Mouse (Mus musculus) stomach, embryonic 14.5 days (tissue): ENCODE results near the gene Kcnip4. TPM values are rescaled to one million over a fixed set of nuclear protein-coding genes. Genes with fewer than 3 reads are reported as not detected.

Experiments
- ATAC-seq: fragments of 200-750 bp; cut with Nextera tagmentation; 2 replicates; pipeline ENCODE4 v1.8.0; 2017; ENCODE audit warnings: low read depth, moderate TSS enrichment; ENCODE audit not compliant: insufficient number of reproducible peaks, insufficient read depth, low FRiP score
- H3K27ac ChIP-seq: fragments of 300-500 bp; sonication (generic); 2 replicates; pipeline ENCODE4 v1.5.1; 2014; ENCODE audit warnings: mild to moderate bottlenecking, low read length, moderate library complexity, mixed read lengths
- H3K27me3 ChIP-seq: fragments of 300-500 bp; sonication (generic); 2 replicates; pipeline ENCODE4 v1.6.1; 2014; ENCODE audit warnings: low read length, control low read depth, mixed read lengths; ENCODE audit not compliant: control insufficient read depth, insufficient read depth
- H3K36me3 ChIP-seq: fragments of 300-500 bp; sonication (generic); 2 replicates; pipeline ENCODE4 v1.6.1; 2014; ENCODE audit warnings: mild to moderate bottlenecking, control low read depth, low read length, moderate library complexity, mixed read lengths; ENCODE audit not compliant: control insufficient read depth, insufficient read depth
- H3K4me1 ChIP-seq: fragments of 300-500 bp; sonication (generic); 2 replicates; pipeline ENCODE4 v1.6.1; 2014; ENCODE audit warnings: low read length, control low read depth, mixed read lengths; ENCODE audit not compliant: control insufficient read depth, insufficient read depth
- H3K4me2 ChIP-seq: fragments of 300-500 bp; sonication (generic); replicated peaks from 2 replicates; pipeline ENCODE4 v1.6.1; 2014; ENCODE audit warnings: low read depth, low read length, control low read depth
- H3K4me3 ChIP-seq: fragments of 300-500 bp; sonication (generic); 2 replicates; pipeline ENCODE4 v1.5.1; 2014; ENCODE audit warnings: low read depth, low read length, control low read depth
- H3K9ac ChIP-seq: fragments of 300-500 bp; sonication (generic); replicated peaks from 2 replicates; pipeline ENCODE4 v1.6.1; 2014; ENCODE audit warnings: low read depth, mild to moderate bottlenecking, control low read depth, low read length, moderate library complexity, mixed read lengths
- H3K9me3 ChIP-seq: fragments of 300-500 bp; sonication (generic); 2 replicates; pipeline ENCODE4 v1.6.1; 2016; ENCODE audit warnings: low read depth, low read length, control low read depth; ENCODE audit not compliant: control insufficient read depth
- WGBS: fragments of 180-500 bp; shearing (Covaris S2); extraction: QIAGEN DNeasy Blood & Tissue Kit; methylation state at CpG from one replicate; pipeline ENCODE4 v1.1.7; 2014; 5-methylcytosine and 5-hydroxymethylcytosine counted together
- polyA plus RNA-seq: library from polyadenylated mRNA; unstranded; fragments of >200 nt; fragmentation: Nextera tagmentation; extraction: Ambion mirVana; gene quantifications from 2 replicates; pipeline ENCODE4 v1.2.1, GENCODE M21; 2014

Gene Kcnip4
- polyA plus RNA-seq, 1 experiment from 2014 or later, result 6.1 TPM

GRCm38 (mm10) chr5:48513354-48513753 is 1011.4 kb downstream of the Kcnip4 start:
- Histone ChIP-seq H3K4me3 (no peak overlapping the region), H3K4me2 (no peak overlapping the region), H3K4me1 (no peaks in the 10 kb centered on the region), H3K27me3 (no peaks in the 10 kb centered on the region), H3K27ac (no peak overlapping the region), H3K9me3 (no peaks in the 10 kb centered on the region), H3K36me3 (no peaks in the 10 kb centered on the region), H3K9ac (no peak overlapping the region)
- WGBS, result 92% methylated on average over 1 of the region's 1 CpGs
- ATAC-seq, result no peak

GRCm38 (mm10) chr5:48511357-48511756 is 1013.4 kb downstream of the Kcnip4 start:
- H3K9me3 ChIP-seq, result no peaks in the 10 kb centered on the region
- no peak for ATAC-seq
- H3K4me3 ChIP-seq, result no peak overlapping the region
- H3K4me1 ChIP-seq, result no peaks in the 10 kb centered on the region
- no peak overlapping the region for H3K4me2 ChIP-seq
- no peak overlapping the region for H3K27ac ChIP-seq
- no peaks in the 10 kb centered on the region for H3K27me3 ChIP-seq
- 68% methylated on average over 1 of the region's 1 CpGs for WGBS
- no peak overlapping the region for H3K9ac ChIP-seq
- H3K36me3 ChIP-seq, result no peaks in the 10 kb centered on the region

GRCm38 (mm10) chr5:48510241-48510640 is 1014.5 kb downstream of the Kcnip4 start:
- Histone ChIP-seq H3K4me3 (no peak overlapping the region), H3K4me2 (no peak overlapping the region), H3K36me3 (no peaks in the 10 kb centered on the region), H3K9ac (no peak overlapping the region), H3K27me3 (no peaks in the 10 kb centered on the region), H3K9me3 (no peaks in the 10 kb centered on the region), H3K27ac (no peak overlapping the region), H3K4me1 (no peaks in the 10 kb centered on the region)
- ATAC-seq, result no peak
- 62% methylated on average over 12 of the region's 12 CpGs for WGBS

GRCm38 (mm10) chr5:48509194-48509930 is 1015.3 kb downstream of the Kcnip4 start:
- no peak for ATAC-seq
- WGBS, result 61% methylated on average over 18 of the region's 18 CpGs
- Histone ChIP-seq H3K4me1 (no peaks in the 10 kb centered on the region), H3K4me3 (no peak overlapping the region), H3K9me3 (no peaks in the 10 kb centered on the region), H3K4me2 (no peak overlapping the region), H3K27ac (no peak overlapping the region), H3K27me3 (no peaks in the 10 kb centered on the region), H3K36me3 (no peaks in the 10 kb centered on the region), H3K9ac (no peak overlapping the region)

GRCm38 (mm10) chr5:48503094-48503493 is 1021.6 kb downstream of the Kcnip4 start:
- Histone ChIP-seq H3K9me3 (no peaks in the 10 kb centered on the region), H3K4me1 (no peaks in the 10 kb centered on the region), H3K9ac (no peak overlapping the region), H3K27ac (no peak overlapping the region), H3K4me2 (no peak overlapping the region), H3K36me3 (no peaks in the 10 kb centered on the region), H3K27me3 (no peaks in the 10 kb centered on the region), H3K4me3 (no peak overlapping the region)
- WGBS, result 72% methylated on average over 3 of the region's 3 CpGs
- no peak for ATAC-seq

GRCm38 (mm10) chr5:48502442-48502841 is 1022.3 kb downstream of the Kcnip4 start:
- Histone ChIP-seq H3K4me3 (no peak overlapping the region), H3K4me1 (no peaks in the 10 kb centered on the region), H3K4me2 (no peak overlapping the region), H3K36me3 (no peaks in the 10 kb centered on the region), H3K9ac (no peak overlapping the region), H3K27ac (no peak overlapping the region), H3K27me3 (no peaks in the 10 kb centered on the region), H3K9me3 (no peaks in the 10 kb centered on the region)
- ATAC-seq, result no peak

- Histone ChIP-seq H3K4me3 (no peak overlapping the region), H3K27ac (no peak overlapping the region), H3K9me3 (no peaks in the 10 kb centered on the region), H3K4me1 (no peaks in the 10 kb centered on the region), H3K9ac (no peak overlapping the region), H3K36me3 (no peaks in the 10 kb centered on the region), H3K4me2 (no peak overlapping the region), H3K27me3 (no peaks in the 10 kb centered on the region)
- 34% methylated on average over 5 of the region's 5 CpGs for WGBS
- ATAC-seq, result no peak
These were observed 1024.5 kb downstream of the Kcnip4 start for GRCm38 (mm10) chr5:48500204-48500603.

GRCm38 (mm10) chr5:48490864-48491477 is 1033.7 kb downstream of the Kcnip4 start:
- Histone ChIP-seq H3K4me3 (no peak overlapping the region), H3K4me1 (no peaks in the 10 kb centered on the region), H3K4me2 (no peak overlapping the region), H3K27ac (no peak overlapping the region), H3K9ac (no peak overlapping the region), H3K36me3 (no peaks in the 10 kb centered on the region), H3K9me3 (no peaks in the 10 kb centered on the region), H3K27me3 (no peaks in the 10 kb centered on the region)
- no peak for ATAC-seq
- 77% methylated on average over 3 of the region's 3 CpGs for WGBS
